Mouse (Mus musculus) CD4-positive, CD25-positive, alpha-beta regulatory T cell, adult 2 months (primary cell): ENCODE measurements around the gene Clrn2.

Experiments used
- DNase-seq: peaks from one replicate; pipeline ENCODE4 v3.0.0-alpha.2; 2012; ENCODE audit warnings: low read depth, low spot score

Gene Clrn2

DNA sequence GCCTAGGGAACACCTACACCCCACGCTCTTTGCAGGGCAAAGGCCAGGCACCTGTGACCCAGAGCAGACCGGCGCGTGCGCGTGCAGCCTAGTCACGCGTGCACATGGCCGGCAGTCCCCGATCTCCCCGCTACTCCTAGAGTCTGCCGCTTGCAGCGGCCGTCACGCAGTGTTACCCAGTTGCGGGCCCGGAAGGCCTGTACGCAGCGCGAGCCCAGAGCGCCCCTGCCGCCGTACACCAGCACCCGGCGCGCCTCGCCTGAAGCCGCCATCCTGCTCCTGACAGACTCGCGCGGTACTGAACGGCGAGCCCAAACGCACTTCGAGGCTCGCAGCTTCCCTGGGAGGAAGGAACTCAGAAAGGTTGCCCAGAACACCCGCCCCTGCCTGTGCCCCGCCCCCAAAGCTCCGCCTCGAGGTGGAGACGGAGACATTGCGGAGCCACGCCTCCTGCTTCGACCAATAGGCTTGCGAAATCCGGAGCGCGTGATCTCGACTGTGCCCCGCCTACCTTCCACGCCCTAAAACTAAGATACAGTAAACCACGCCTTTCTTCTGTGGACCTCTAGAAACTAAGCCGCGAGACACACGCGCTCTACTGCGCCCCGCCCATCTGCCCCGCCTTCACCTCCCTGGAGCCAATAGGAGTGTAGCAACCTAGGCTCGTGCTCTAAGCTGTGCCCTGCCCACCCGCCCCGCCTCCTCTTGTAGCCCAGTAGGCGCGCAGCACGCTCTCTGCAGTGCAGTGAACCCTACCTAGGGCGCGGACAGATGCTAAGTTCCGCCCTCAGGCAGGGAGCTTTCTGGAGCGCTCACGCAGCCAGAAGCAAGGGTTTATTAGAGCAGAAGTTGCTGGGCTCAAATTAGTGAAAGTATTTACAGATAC lies 3.5 kb upstream of the Clrn2 start, which contains the start of gene Qdpr:
Gene Qdpr (minus strand): TSS at position 406 of the 886 bp plus-strand sequence.
- DNase-seq: peak; percentile 100

DNA sequence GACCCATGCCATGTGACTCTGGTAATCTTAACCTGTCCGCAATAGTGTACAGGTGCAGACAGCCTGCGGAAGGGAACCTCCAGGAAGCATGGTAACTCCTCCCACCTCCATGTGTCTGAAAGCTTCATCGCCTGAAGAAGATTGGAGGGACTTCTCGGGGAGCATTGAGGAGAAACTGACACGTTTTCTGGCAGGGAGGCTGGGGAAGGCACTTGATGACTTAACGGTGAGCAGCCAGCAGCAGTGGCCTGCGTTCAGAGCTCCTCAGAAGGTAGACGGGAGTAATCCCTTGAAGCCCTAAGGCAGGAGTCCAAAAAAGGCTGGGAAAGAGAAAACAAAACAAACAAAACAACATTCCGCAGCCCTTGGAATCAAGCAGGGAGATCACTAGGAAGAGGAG lies 905 bp downstream of the Clrn2 start:
- no peak for DNase-seq

DNA sequence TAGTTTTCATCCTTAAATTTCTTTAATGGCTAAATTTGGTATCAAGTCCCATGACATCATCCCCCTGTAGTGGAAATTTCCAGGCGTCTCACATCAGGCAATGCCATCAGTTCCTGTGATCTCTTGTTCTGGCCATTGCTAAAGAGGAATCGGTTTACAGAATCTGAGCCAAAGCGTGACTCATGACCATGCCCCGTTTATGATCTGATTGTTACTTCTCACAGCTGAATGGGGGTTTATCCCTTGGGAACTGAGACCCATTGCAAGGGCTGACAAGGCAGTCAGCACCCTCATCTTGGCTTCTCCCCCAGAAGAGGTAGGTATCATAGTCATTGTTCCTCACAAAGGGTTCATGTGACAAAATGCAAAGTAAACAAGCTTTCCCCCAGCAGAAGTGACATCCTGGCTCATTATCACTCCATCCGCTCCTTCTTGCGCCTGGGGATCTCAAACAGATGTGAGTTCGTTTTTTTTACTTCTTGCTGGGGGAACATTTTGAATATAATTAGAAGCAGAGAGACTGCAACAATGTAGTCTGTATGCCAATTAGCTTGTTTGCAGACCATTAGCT lies 19.4 kb downstream of the Clrn2 start:
- DNase-seq: no peak

DNA sequence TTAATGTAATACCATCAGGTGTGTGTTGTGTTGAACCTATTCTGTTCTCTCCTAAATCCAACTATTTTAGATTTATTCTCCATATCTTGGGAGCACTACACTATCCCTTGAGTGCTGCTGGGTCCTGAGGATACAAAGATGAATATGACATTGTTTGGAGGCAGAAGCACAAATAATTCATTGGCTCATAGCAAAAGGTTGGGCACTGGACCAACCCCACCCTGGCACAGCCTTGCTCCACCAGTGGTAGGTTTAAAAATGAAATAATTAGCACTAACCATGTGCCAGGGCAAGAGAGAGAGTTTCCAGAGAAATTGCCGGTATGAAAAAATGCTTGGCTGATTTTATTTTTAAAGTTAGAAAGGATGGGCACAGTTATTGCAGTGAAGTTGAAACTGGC lies 20.0 kb downstream of the Clrn2 start:
- DNase-seq: no peak

DNA sequence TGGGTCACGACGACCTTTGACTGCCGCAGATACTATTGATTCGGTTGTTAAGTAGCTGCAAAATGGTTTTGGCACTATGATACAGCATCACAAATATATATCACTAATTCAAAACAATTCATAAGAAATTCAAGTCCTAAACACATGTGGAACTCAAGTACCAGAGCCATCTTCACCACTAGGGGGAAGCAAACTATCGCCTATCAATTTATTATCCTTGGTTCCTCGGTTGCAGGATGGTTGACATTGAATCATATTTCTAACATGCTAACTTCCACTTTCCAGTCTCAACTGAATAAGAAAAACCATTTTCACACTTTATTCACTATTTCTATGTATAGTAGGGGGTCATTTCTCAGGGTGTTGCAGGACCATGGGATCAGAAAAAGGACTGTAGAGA lies 20.7 kb downstream of the Clrn2 start:
- DNase-seq: peak; percentile 81

DNA sequence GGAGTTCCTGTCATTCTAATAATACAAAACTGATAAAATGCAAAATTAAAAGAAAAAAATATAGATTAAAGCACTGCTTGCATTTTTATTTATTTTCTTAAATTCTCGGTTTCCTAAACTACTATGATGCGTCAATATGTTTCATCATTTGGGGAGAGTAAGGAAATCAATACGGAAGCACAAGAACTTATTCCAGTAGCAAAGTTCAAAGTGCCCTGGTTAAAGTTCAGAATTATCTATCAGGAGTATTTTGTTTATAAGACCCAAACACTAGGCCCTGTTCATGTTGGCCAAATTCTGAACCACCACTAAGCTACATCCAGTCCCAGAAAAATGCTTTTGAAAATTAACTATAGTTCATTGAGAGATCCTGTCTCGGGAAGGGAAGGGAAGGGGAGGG lies 21.2 kb downstream of the Clrn2 start:
- DNase-seq: no peak

DNA sequence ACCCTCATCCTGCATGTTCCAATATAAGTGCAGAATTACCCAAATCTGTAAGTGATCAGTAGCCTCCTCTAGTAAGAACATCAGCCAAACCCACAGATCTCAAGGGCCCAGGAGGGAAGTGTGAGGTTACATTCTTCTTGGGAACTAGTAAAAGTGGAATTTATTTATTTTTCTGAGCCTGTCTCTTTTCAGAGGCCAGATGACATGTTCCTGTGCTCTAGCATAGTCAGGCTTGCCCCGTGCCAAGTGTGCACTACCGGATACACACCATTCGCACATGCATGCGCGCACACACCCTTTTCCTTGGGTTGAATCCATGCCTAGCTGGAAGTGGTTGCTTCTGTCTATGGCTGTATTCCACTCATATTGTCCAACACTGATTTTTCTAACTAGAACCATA lies 22.2 kb downstream of the Clrn2 start:
- no peak for DNase-seq

DNA sequence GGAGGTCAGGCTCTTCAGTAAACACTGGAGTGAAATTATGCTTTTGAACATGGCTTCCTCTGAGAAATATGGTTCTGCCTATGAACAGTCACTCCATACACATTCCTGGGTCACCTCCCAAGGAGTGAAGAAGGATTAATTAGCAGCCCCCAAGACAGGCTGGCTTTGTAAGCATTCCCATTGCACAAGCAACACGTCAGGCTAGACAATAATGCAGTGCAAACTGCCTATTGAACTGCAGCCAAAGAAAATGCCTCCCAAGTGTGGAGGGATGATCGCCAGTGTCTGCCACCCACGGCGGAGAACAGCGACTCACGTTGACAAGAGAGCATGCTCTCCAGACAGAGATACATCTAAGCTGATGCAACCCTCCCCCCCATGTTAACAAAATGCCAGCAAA lies 22.7 kb downstream of the Clrn2 start:
- no peak for DNase-seq

DNA sequence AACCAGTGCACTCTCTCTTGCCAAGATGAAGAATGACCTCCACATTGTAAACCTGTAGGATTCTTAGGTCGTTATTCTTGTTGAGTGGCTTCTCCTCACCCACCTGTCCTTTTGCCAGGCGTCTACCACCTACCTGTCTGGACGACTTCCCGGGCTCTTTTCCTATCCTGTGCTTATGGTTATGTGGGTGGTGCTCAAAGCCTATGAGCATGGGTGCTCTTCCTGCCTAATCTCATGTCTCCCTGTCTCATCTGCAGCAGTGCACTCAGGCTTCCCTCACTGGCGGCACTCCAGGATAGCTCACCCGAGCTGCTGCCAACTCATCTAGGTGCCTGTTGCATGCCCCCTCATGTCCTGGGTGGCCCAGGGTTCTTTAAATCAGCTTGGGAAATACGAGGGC lies 24.1 kb downstream of the Clrn2 start:
- no peak for DNase-seq

DNA sequence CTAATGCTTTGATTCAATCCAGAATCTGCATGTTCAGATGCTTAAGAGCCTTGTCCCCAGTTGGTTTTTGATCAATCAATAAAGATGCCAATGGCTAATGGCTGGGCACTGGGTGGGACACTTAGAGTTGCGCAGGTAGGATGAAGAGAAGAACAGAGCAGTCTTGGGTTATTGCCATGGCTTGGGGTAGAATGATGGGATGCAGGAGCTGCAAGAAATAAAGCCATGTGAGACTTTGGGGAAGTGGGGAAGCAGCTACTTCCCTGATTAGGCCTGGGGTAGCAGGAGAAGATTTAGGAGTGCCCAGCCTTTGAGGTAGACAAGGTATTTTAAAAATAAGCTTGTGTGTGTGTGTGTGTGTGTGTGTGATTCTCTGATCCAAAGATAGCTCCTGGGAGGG lies 26.5 kb downstream of the Clrn2 start:
- DNase-seq: no peak

DNA sequence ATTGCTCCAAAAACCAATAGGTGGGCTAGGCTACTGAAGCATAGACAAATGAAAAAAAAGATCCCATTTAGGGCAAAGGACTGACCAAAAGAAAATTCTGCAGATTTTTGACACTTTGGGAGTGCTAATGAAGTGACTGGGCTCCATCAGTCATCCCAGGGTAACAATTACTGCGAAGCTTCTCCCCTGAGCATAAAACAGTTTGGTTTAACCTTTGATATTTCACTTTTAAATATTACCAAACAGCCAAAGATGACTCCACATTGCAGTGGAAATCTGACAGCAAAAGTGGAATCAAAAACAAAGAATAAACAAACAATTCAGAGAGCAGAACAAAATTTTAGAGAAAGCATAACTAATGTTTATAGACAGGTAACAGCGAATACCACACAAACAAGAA lies 27.6 kb downstream of the Clrn2 start:
- no peak for DNase-seq

DNA sequence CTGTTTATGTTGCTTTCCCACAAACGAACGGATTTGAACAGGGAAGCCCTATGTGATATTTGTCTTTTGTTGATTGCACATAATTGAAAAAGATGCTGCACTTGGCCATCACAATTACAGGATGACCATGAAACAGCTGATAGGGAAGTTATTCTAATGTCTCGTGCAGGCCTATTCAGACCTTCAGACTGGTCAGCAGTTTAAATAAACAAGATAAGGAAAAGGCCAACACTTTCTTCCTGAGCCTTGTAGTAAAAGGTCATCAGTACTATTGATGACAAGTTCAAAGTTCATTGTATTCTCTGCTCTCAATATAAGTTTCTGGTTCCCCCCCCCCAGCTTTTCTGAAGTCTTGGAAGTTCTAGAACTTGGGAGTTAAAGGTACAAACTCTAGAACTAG lies 29.1 kb downstream of the Clrn2 start:
- no peak for DNase-seq

DNA sequence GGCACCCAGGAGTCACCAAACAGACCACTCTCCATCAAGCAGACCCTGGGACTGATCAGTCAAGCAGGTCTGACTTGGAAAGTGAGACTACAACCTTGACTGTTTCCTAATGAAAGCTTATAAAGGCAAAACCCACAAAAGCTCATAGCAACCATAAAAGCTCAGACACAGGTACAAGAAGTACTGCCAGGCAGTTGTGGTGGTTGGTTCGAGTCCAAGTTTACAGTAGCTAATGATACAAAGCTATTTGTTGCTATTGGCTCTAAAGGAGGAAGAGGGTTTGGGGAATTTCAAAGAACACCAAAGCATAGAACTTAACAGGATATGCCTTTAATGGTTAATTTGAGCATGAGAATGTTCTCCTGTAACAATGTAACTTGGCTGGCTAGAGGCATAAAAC lies 30.1 kb downstream of the Clrn2 start:
- no peak for DNase-seq

DNA sequence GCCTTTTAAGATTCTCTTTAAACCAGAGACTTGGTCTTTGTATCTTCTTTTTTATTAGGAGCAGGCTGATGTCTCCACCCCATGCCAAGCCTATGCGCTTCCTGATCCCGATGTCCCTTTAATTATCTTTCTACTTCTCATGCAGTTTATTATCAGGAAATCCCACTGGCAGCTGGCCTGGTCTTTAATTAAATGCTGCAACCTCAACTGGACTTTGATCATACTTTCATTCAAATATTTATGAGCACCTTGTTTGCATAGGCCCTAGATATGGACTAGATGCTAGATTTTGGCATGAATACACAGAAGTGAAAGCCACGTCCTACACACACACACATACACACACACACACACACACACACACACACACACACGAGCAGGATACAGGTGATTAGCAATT lies 38.2 kb downstream of the Clrn2 start:
- DNase-seq: no peak

DNA sequence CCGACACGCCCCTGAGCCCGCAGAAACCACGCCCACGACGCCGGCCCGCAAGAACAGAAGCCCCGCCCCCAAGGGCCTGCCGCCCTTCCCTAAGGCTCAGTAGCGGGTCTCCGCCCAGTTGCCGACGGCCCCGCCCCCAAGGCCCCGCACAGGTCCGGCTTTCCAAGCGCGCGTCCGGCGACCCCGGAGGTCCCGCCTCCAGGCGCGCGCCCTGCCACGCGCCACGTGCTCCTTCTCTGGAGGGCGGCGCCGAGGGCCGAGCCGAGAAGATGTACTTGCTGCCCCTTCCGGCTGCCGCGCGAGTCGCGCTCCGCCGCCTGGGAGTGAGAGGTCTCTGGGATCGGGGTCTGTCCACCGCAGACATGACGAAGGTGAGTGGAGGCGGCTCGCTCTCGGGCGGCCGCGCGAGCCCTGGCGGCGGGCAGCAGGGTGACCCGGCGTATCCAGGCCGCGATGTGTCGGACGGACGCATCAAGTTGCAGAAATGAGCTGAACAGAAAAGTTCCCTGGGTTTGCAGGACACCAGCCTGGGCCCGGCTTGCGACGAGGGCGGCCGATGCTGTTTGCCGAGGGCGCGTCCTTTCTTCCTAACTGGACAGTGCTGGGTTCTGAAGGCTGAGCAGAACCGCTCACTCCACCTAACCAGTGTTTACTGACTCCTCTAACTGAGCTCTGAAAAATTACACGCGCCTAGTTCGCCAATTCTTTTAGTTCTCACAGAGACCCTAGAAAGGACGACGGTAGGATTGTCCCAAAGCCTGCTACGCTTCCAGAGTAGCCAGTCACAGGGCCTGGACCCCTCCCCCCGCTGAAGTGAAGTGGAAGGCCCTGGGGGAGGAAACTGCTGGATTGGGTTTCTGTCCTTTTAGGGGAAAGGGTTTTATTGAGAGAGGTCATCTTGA lies 39.9 kb downstream of the Clrn2 start, which contains the start of gene Lap3:
Gene Lap3 (plus strand): TSS at position 184 of the 902 bp plus-strand sequence.
- DNase-seq: peak; percentile 98

DNA sequence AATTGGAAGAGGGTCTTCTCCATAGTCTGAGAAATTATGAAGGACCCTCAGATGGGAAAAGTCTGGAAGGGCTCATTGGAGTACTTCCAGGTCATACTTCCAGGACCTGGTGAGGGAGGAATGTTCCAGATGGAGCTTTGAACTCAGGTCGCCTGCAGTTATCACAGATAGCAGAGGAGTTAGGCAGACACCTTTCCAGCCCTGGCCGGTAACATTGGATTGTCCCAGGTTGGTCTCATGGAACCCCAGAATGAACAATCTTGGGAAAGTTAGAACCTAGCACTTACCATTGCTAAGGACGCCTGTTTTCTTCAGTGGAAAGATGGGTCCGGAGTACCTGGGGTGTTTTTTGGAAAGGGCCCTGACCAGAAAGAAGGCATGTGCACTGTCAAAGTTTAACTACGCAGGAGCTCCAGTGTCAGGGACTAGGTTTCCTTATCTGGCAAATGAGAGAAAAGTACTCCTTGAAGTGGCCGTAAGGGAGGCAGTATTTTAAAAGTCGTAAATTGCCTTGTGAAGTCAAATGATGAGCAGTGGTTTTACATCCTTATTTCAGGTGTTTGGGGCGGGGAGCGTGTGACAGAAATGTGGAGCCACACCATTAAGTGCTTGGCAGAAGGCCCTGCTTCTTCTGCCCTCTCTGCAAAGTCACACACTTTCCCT lies 40.7 kb downstream of the Clrn2 start:
- peak; percentile 6 for DNase-seq

DNA sequence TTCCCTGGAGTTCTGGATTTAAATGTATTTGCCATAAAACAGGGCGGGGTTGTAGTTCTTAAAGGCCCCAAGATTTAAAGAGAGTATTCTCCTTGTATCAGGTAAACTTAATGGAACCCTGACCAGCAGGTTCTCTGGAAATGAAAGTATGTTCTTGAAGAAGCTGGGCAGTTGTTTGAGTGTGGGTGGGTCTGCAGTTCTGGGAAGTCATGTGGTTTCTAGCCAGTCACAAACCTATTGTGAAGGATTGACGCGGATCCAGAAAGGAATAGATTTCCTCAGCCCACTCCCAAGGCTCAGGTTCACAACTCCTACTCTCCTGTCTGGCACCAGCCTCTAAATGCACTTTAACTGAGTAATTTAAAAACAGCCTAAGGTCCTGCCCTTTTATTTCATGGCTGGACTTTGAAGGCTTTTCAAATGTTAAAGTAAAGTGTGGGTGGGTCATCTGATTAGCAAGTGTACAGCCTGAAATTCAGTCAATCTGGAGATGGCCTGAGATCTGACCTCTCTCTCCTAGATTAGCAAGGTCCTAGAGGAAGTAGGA lies 42.0 kb downstream of the Clrn2 start:
- DNase-seq: no peak

DNA sequence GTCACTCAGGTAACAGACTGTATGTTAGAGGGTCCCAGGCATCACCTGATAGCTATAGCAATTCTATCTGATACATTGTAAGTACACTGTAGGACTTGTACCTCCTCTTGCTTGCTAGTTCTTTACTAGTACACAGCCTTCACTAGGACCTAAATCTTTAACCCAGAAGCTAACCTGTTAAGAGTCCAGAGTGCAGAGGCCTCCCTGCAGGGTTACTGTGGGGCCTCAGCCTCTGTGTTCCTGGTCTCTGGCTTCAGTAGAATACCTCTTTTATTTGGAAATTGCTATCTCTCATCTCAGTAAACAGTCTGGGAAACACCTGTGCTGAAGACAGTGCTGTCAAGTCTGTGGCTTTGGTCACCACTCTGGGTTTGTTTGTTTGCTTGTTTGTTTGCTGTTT lies 42.5 kb downstream of the Clrn2 start:
- DNase-seq: no peak

DNA sequence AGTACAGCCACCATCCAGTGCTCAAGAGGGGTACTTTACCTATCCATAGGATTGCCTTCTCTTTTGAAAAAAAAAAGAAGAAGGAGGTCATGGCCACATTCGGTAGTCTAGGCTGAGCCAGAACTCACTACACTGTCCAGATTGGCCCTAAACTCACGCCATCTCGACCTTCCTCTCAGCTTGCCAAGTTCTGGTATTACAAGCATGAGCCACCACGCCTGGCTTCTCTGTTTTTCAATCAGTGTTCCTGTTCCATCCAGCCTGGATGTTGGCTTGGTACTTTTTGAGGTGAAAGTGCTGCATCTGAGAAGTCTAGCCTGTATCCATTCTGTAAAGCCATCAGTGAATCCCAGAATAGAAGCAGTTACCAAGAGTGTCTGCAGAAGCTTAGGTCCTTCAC lies 42.9 kb downstream of the Clrn2 start:
- DNase-seq: no peak

DNA sequence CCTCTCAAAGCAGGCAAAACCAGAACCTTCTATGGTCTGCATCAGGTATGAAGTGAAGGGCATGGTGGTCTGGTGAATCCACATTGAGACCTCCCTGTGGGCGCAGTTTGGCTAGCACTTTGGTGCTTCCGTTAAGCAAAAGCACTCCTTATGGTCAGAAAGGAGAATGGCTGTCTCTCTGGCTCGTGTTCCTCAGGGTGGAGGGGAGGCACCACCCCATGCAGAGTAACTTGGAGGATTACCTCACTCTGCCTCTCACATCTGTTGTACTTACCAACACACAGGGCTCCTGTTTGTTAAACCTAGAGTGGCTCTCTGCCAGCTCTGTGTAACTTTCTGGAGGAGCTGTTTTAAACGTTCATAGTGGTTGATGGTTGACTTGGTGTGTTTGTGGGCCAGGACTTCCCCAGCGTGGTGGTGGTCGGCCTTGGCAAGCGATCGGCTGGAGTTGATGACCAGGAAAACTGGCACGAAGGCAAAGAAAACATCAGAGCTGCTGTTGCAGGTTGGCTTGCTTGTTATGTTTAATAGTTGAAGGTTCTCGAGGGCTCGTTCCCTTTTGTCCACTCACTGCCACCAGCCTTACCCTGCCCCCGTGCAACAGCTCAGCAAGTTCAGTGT lies 43.5 kb downstream of the Clrn2 start:
- DNase-seq: no peak

DNA sequence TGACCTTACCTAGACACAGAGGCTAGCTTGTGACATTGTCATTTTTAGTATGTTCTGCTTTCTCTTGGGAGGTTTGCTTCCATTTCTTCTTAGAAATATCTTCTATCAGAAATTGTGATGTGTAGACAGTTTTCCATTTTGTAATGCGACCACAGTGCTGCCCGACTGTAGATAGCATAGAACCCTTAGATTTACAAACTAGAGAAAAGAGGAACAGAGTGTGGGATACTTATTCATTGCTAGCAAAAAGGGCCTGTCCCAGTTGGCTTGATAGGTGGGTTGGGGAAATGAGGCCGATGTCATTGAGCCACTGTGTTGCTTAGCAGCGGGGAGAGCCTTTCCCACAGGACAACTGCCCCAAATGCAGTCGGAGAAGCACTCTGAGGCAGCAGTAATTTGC lies 44.0 kb downstream of the Clrn2 start:
- no peak for DNase-seq
